Mouse (Mus musculus) spleen, adult 2 months (tissue): ENCODE results near the gene Gm20379.

ENCODE experiments used
- CTCF ChIP-seq: fragments of 200-500 bp; IDR thresholded peaks from 2 replicates; pipeline ENCODE4 v1.5.1; 2011; ENCODE audit warnings: mild to moderate bottlenecking, inconsistent platforms; ENCODE audit not compliant: insufficient read depth, insufficient read length, insufficient replicate concordance; ENCODE audit errors: extremely low read depth
- POLR2A ChIP-seq: fragments of 200-500 bp; IDR thresholded peaks from 2 replicates; pipeline ENCODE4 v1.6.1; 2011; ENCODE audit warnings: low read depth, low read length, inconsistent platforms

DNA sequence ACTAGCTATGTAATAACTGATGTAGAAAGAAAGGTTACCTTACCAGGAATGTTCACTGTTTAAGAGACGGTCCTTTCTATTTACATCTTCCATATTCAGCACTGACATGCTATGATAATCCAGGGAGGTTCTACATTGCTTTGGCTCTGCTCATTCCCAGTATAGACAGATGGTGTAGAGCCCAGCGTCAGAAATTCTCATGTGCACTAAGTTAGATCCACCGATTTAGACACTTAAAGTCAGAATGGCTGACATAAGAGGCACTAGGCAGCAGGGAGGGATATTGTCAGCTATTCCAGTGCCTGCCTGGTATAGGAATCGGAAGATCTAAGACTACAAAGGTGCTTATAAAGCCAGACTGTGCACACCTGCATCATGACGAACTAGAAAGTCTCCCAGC lies 8.8 kb downstream of the Gm20379 start:
- no peak for TF ChIP-seq CTCF
- no peak for TF ChIP-seq POLR2A
